ENCODE assay signal across 15 mouse cellular contexts in the genomic region with DNA sequence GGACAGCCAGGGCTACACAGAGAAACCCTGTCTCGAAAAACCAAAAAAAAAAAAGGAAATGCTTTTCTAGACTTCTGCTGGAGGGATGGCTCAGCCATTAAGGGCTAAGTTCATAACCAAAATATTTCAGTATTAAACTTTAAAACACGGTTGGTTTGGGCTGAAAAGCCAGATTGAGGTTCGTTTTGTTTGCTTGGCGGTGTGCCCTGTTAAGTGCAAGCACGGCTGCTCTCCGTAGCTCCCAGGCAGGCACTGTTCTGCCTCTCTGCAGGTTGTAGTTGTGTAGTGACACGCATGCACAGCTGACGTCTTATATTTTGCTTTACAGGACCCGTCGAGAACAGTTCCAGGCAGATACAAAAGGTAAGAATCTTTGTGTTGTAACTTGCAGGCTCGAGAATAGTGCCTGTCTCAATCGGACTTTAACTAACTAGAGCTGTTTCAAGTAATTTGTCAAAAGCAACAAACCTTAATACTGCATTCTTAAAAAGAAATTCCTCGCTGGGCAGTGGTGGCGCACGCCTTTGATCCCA. TPM values are rescaled to one million over a fixed set of nuclear protein-coding genes. Genes with fewer than 3 reads are reported as not detected.
"Had no signal": no experiment of that assay in that cellular context is flagged by ENCODE, and none has a peak within 500 bp of the region (broad histone marks: within the 10 kb centered on the region; RNA-seq: fewer than 3 reads in every experiment).

No protein-coding gene starts in this region.

- H3K27me3 ChIP-seq: midbrain, embryonic 13.5 days; midbrain, embryonic 15.5 days; neural tube, embryonic 12.5 days; stomach, embryonic 15.5 days had no signal

- ATAC-seq: midbrain, embryonic 13.5 days; midbrain, embryonic 15.5 days had no signal

- DNase-seq: lung, adult 18-20 months; lung, embryonic 14.5 days; lung, postnatal 10 days; lung, postnatal 4 days; right cerebral cortex, postnatal 14 days; thymus, adult 2 months; thymus, postnatal 25 days; thymus, postnatal 4 days had no signal

- H3K4me2 ChIP-seq: lung, embryonic 14.5 days; midbrain, embryonic 13.5 days; midbrain, embryonic 15.5 days; neural tube, embryonic 12.5 days; stomach, embryonic 15.5 days had no signal

- H3K4me1 ChIP-seq: stomach, embryonic 15.5 days had no signal

- H3K9me3 ChIP-seq: midbrain, embryonic 10.5 days; midbrain, embryonic 13.5 days; midbrain, embryonic 15.5 days; neural tube, embryonic 12.5 days; stomach, embryonic 15.5 days had no signal

- H3K4me3 ChIP-seq: midbrain, embryonic 10.5 days; midbrain, embryonic 13.5 days; midbrain, embryonic 15.5 days; neural tube, embryonic 12.5 days; stomach, embryonic 15.5 days had no signal

- H3K9ac ChIP-seq: lung, embryonic 14.5 days; midbrain, embryonic 13.5 days; midbrain, embryonic 15.5 days; neural tube, embryonic 12.5 days; stomach, embryonic 15.5 days had no signal

- H3K27ac ChIP-seq: midbrain, embryonic 10.5 days; midbrain, embryonic 13.5 days; midbrain, embryonic 15.5 days; neural tube, embryonic 12.5 days; stomach, embryonic 15.5 days had no signal

- H3K36me3 ChIP-seq: midbrain, embryonic 13.5 days; midbrain, embryonic 15.5 days; neural tube, embryonic 12.5 days; stomach, embryonic 15.5 days had no signal

RNA-seq across cellular contexts. Expression of gene Pawr, which starts 59.5 kb away (rescaled TPM):
- total RNA-seq: megakaryocyte-erythroid progenitor cell, adult 5-6 weeks; neutrophil, adult 5-6 weeks had no signal
